In the genomic region with DNA sequence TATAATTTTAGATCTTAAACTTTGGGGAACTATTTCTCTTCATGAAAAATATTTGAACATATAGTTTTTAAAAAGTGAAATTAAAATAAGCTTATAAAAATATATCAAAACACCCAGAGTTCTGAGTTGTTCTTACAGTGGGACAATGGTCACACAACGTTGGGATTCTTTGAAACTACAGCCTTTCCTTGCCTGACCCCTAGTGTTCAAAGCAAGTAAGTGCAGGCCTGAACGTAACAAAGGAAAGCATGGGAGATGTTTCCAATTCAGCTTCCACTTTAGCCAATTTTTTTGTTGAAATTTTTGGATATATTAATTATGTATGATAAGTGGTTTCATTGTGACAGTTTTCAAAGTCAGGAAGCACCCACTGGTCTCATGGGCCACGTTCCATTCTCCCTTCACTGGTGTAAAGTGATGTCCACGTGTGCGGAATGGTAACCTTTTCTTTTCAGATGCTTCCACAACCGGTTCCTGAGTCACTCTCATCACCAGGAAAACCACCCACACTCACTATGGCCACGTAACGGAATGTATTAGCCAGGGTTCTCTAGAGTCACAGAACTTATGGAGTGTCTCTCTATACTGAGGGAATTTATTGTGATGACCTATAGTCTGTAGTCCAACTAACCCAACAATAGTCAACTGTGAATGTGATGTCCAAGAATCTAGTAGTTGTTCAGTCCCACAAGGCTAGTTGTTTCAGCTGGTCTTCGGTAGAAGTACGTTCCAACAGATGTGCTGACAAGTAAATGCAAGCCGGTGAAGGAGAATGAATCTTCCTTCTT, we compare ENCODE assay signal across 10 mouse cellular contexts.
DNase-seq lines count a peak whose midpoint lies in the region; ATAC-seq and TF ChIP-seq lines count a peak whose summit lies in the region.
"Had no signal": no experiment of that assay in that cellular context is flagged by ENCODE, and none has a peak within 500 bp of the region (broad histone marks: within the 10 kb centered on the region; RNA-seq: fewer than 3 reads in every experiment).

No protein-coding gene starts in this region.

- no peaks in the 10 kb centered on the region for H3K4me1 ChIP-seq in kidney, embryonic 15.5 days
- H3K4me1 ChIP-seq in E14TG2a.4 (replicated peaks; ENCODE audit: low read depth, low read length): no peaks in the 10 kb centered on the region
- H3K4me1 ChIP-seq in hindbrain, embryonic 11.5 days (replicated peaks; ENCODE audit: control insufficient read depth, insufficient read depth, low read length): no peaks in the 10 kb centered on the region
- no peaks in the 10 kb centered on the region for H3K4me1 ChIP-seq in midbrain, embryonic 13.5 days (replicated peaks)
- H3K4me1 ChIP-seq: embryonic facial prominence, embryonic 12.5 days; limb, embryonic 15.5 days had no signal

- H3K4me2 ChIP-seq in kidney, embryonic 15.5 days: no peak overlapping the region
- no peak overlapping the region for H3K4me2 ChIP-seq in hindbrain, embryonic 11.5 days (replicated peaks; ENCODE audit: low read depth, low read length)
- H3K4me2 ChIP-seq in midbrain, embryonic 13.5 days (replicated peaks): no peak overlapping the region
- H3K4me2 ChIP-seq: embryonic facial prominence, embryonic 12.5 days; limb, embryonic 15.5 days had no signal

- no peak overlapping the region for H3K9ac ChIP-seq in kidney, embryonic 15.5 days
- no peak overlapping the region for H3K9ac ChIP-seq in hindbrain, embryonic 11.5 days (ENCODE audit: low read depth, low read length)
- H3K9ac ChIP-seq in midbrain, embryonic 13.5 days (replicated peaks): no peak overlapping the region
- H3K9ac ChIP-seq: embryonic facial prominence, embryonic 12.5 days; limb, embryonic 15.5 days had no signal

- no peaks in the 10 kb centered on the region for H3K36me3 ChIP-seq in kidney, embryonic 15.5 days
- H3K36me3 ChIP-seq in E14TG2a.4 (ENCODE audit: insufficient read depth, low read length): 0 out of 2 replicates have a peak, but pooled peaks cover 3% of the 10 kb centered on the region
- no peaks in the 10 kb centered on the region for H3K36me3 ChIP-seq in hindbrain, embryonic 11.5 days (ENCODE audit: control insufficient read depth, insufficient read depth, low read length)
- H3K36me3 ChIP-seq in midbrain, embryonic 13.5 days: no peaks in the 10 kb centered on the region
- H3K36me3 ChIP-seq: embryonic facial prominence, embryonic 12.5 days; limb, embryonic 15.5 days had no signal

- H3K27me3 ChIP-seq in kidney, embryonic 15.5 days: no peaks in the 10 kb centered on the region
- H3K27me3 ChIP-seq in E14TG2a.4 (ENCODE audit: insufficient read depth, low read length): no peaks in the 10 kb centered on the region
- H3K27me3 ChIP-seq in hindbrain, embryonic 11.5 days (ENCODE audit: control insufficient read depth, insufficient read depth, low read length): no peaks in the 10 kb centered on the region
- no peaks in the 10 kb centered on the region for H3K27me3 ChIP-seq in midbrain, embryonic 13.5 days
- H3K27me3 ChIP-seq: embryonic facial prominence, embryonic 12.5 days; limb, embryonic 15.5 days had no signal

- no peaks in the 10 kb centered on the region for H3K9me3 ChIP-seq in kidney, embryonic 15.5 days (replicated peaks)
- peaks cover 19% of the 10 kb centered on the region for H3K9me3 ChIP-seq in E14TG2a.4 (ENCODE audit: low read length)
- H3K9me3 ChIP-seq in hindbrain, embryonic 11.5 days (ENCODE audit: control insufficient read depth, low read length): no peaks in the 10 kb centered on the region
- no peaks in the 10 kb centered on the region for H3K9me3 ChIP-seq in midbrain, embryonic 13.5 days
- H3K9me3 ChIP-seq: embryonic facial prominence, embryonic 12.5 days; limb, embryonic 15.5 days had no signal

- no peak for ATAC-seq in kidney, embryonic 15.5 days (replicated peaks; ENCODE audit: low FRiP score)
- peak; percentile 80 for ATAC-seq in hindbrain, embryonic 11.5 days (ENCODE audit: low FRiP score)
- ATAC-seq in midbrain, embryonic 13.5 days: peak; percentile 68

- TF ChIP-seq CTCF in E14TG2a.4 (conservative IDR thresholded peaks at IDR 0.05; ENCODE audit: low read length): peak; percentile 85

- DNase-seq in kidney, postnatal 10 days: peak; percentile 13
- peak; percentile 2 for DNase-seq in c-Kit-positive CD71-negative TER-119-negative erythroid progenitor cells, embryonic 14.5 days (ENCODE audit: low read depth)
- peak; percentile 60 for DNase-seq in hindbrain, embryonic 11.5 days (ENCODE audit: low spot score)
- DNase-seq in spleen, postnatal 36 days (ENCODE audit: low spot score in 2 of 2): no peak
- no peak for DNase-seq in spleen, postnatal 14 days (ENCODE audit: low spot score in 2 of 2)

- WGBS in kidney, embryonic 15.5 days: 68% methylated on average over 11 of the region's 11 CpGs
- 71% methylated on average over 11 of the region's 11 CpGs for WGBS in hindbrain, embryonic 11.5 days
- WGBS in midbrain, embryonic 13.5 days: 70% methylated on average over 11 of the region's 11 CpGs

- no peak overlapping the region for H3K27ac ChIP-seq in kidney, embryonic 15.5 days
- no peak overlapping the region for H3K27ac ChIP-seq in hindbrain, embryonic 11.5 days (ENCODE audit: low read depth, low read length)
- no peak overlapping the region for H3K27ac ChIP-seq in midbrain, embryonic 13.5 days
- H3K27ac ChIP-seq: embryonic facial prominence, embryonic 12.5 days; limb, embryonic 15.5 days had no signal

- no peak overlapping the region for H3K4me3 ChIP-seq in kidney, embryonic 15.5 days (replicated peaks)
- H3K4me3 ChIP-seq in E14TG2a.4 (replicated peaks; ENCODE audit: low read length): no peak overlapping the region
- H3K4me3 ChIP-seq in hindbrain, embryonic 11.5 days (ENCODE audit: low read depth, low read length): no peak overlapping the region
- no peak overlapping the region for H3K4me3 ChIP-seq in midbrain, embryonic 13.5 days (replicated peaks)
- H3K4me3 ChIP-seq: embryonic facial prominence, embryonic 12.5 days; limb, embryonic 15.5 days had no signal

Comparison
In these comparisons a context has a peak if more than half of its experiments do, and no peak if none do; other contexts are left out.
1. DNase-seq: peak in kidney, postnatal 10 days (single experiment), c-Kit-positive CD71-negative TER-119-negative erythroid progenitor cells, embryonic 14.5 days (single experiment) and hindbrain, embryonic 11.5 days (single experiment); none in spleen, postnatal 36 days (0 of 2) and spleen, postnatal 14 days (0 of 2).